In genomic region chr11:57426046-57426805, GRCm38 (mm10) we compare ENCODE assay signal across 8 mouse cellular contexts.
DNase-seq lines count a peak whose midpoint lies in the region; ATAC-seq and TF ChIP-seq lines count a peak whose summit lies in the region.

No protein-coding gene starts in this region.

- H3K36me3 ChIP-seq in liver, adult 2 months (ENCODE audit: control insufficient read depth, insufficient read depth, low read length): no peaks in the 10 kb centered on the region
- H3K36me3 ChIP-seq in liver, embryonic 11.5 days (ENCODE audit: control insufficient read depth, insufficient read depth, low read length): no peaks in the 10 kb centered on the region

- TF ChIP-seq POLR2A in liver, adult 2 months (IDR thresholded peaks at IDR 0.05; ENCODE audit: extremely low read depth, insufficient read depth, low read length): no peak
- TF ChIP-seq POLR2A in lung, adult 2 months (IDR thresholded peaks at IDR 0.05; ENCODE audit: borderline replicate concordance, extremely low read depth, low read depth, low read length): no peak

- no peaks in the 10 kb centered on the region for H3K79me2 ChIP-seq in liver, adult 2 months (ENCODE audit: control insufficient read depth, insufficient read depth, low read length)

- WGBS in liver, adult 2 months: 64% methylated on average over 12 of the region's 12 CpGs
- WGBS in liver, embryonic 11.5 days: 60% methylated on average over 12 of the region's 12 CpGs
- 62% methylated on average over 12 of the region's 12 CpGs for WGBS in lung, adult 2 months

- H3K27ac ChIP-seq in liver, adult 2 months (replicated peaks; ENCODE audit: insufficient read depth, low read depth, low read length): no peak overlapping the region
- H3K27ac ChIP-seq in liver, embryonic 11.5 days (ENCODE audit: low read depth, low read length): no peak overlapping the region

- H3K9ac ChIP-seq in liver, adult 2 months (ENCODE audit: low read depth, low read length): no peak overlapping the region
- no peak overlapping the region for H3K9ac ChIP-seq in liver, embryonic 11.5 days (ENCODE audit: low read depth, low read length)

- peak; percentile 7 to 11 for DNase-seq in cerebellum, adult 18-20 months
- no peak for DNase-seq in cerebellum, adult 11-12 months
- DNase-seq in liver, adult 2 months (ENCODE audit: extremely low read depth, low read depth, low spot score): peak; percentile 3
- no peak for DNase-seq in liver, embryonic 11.5 days (ENCODE audit: low spot score)
- peak; percentile 29 for DNase-seq in c-Kit-positive CD71-positive TER-119-positive erythroid progenitor cells, embryonic 14.5 days (ENCODE audit: low spot score)
- peak; percentile 26 for DNase-seq in lung, adult 2 months
- peak; percentile 5 to 10 for DNase-seq in thymus, adult 18-20 months

- no peaks in the 10 kb centered on the region for H3K4me1 ChIP-seq in liver, adult 2 months (ENCODE audit: control insufficient read depth, insufficient read depth, low read length)
- no peaks in the 10 kb centered on the region for H3K4me1 ChIP-seq in liver, embryonic 11.5 days (replicated peaks; ENCODE audit: control insufficient read depth, insufficient read depth, low read length)
- no peaks in the 10 kb centered on the region for H3K4me1 ChIP-seq in lung, adult 2 months (ENCODE audit: control insufficient read depth, insufficient read depth, low read length)

- H3K4me2 ChIP-seq in liver, embryonic 11.5 days: no peak overlapping the region

- peak; percentile 61 for TF ChIP-seq CTCF in liver, adult 2 months (IDR thresholded peaks at IDR 0.05; ENCODE audit: low read depth, low read length)
- TF ChIP-seq CTCF in lung, adult 2 months (IDR thresholded peaks at IDR 0.05; ENCODE audit: insufficient read depth, low read length): peak; percentile 65

- H3K9me3 ChIP-seq in liver, embryonic 11.5 days (ENCODE audit: control insufficient read depth, low read length): no peaks in the 10 kb centered on the region

- ATAC-seq in liver, embryonic 11.5 days (replicated peaks; ENCODE audit: low FRiP score): no peak
- no peak for ATAC-seq in megakaryocyte, adult 5-6 weeks (ENCODE audit: poor library complexity, severe bottlenecking)

- H3K27me3 ChIP-seq in liver, adult 2 months (ENCODE audit: control insufficient read depth, insufficient read depth, low read length): no peaks in the 10 kb centered on the region
- H3K27me3 ChIP-seq in liver, embryonic 11.5 days (replicated peaks; ENCODE audit: control insufficient read depth, insufficient read depth, low read length): no peaks in the 10 kb centered on the region

- H3K4me3 ChIP-seq in liver, adult 2 months (ENCODE audit: insufficient read depth, low read depth, low read length): no peak overlapping the region
- no peak overlapping the region for H3K4me3 ChIP-seq in liver, embryonic 11.5 days (ENCODE audit: low read depth, low read length)
- no peak overlapping the region for H3K4me3 ChIP-seq in lung, adult 2 months (replicated peaks; ENCODE audit: extremely low read depth, low read depth, low read length)

Comparison
In these comparisons a context has a peak if more than half of its experiments do, and no peak if none do; other contexts are left out.
1. DNase-seq: peak in cerebellum, adult 18-20 months (2 of 2), liver, adult 2 months (single experiment), c-Kit-positive CD71-positive TER-119-positive erythroid progenitor cells, embryonic 14.5 days (single experiment), lung, adult 2 months (single experiment) and thymus, adult 18-20 months (2 of 2); none in cerebellum, adult 11-12 months (single experiment) and liver, embryonic 11.5 days (single experiment).